Mouse (Mus musculus) gastrocnemius, postnatal 14 days (tissue): ENCODE data around the gene Eno1. TPM values are rescaled to one million over a fixed set of nuclear protein-coding genes. Genes with fewer than 3 reads are reported as not detected.

ENCODE experiments used
- DNase-seq: peaks from one replicate; pipeline ENCODE4 v3.0.0; 2021; ENCODE audit warnings: mixed read lengths
- intact Hi-C: fragments of 180-260 bp; cut with DNase I; formaldehyde crosslinking; loops from one replicate; pipeline ENCODE4 v1.15.1; 2025; ENCODE audit warnings: low total_unique reads
- total RNA-seq, 2 experiments: library from RNA; stranded (reverse); gene quantifications; 2 replicates each; pipeline ENCODE4 v1.2.3; 2021

Eno1 gene
- total RNA-seq, 2 experiments from 2014 or later, result 371 to 430 TPM

GRCm38 (mm10) chr4:150241708-150242107 lies 5.2 kb downstream of the Eno1 start:
- intact Hi-C loops, result no loop called here

GRCm38 (mm10) chr4:150242745-150243144 lies 6.2 kb downstream of the Eno1 start:
- DNase-seq, result no peak
- intact Hi-C loops, result no loop called here

More at GRCm38 (mm10) chr4:150241708-150242107, 5.2 kb downstream of the Eno1 start:
- DNase-seq, result no peak

GRCm38 (mm10) chr4:150245876-150246275 lies 9.4 kb downstream of the Eno1 start:
- peak; percentile 66 for DNase-seq
- intact Hi-C loops, result loop anchor here (5.0 kb wide), 1 partner anchor 74 kb away; no protein-coding TSS in a partner anchor

- peak; percentile 60 for DNase-seq
- intact Hi-C loops, result loop anchor here (5.0 kb wide), 1 partner anchor 76 kb away; no protein-coding TSS in a partner anchor
Measured at GRCm38 (mm10) chr4:150248009-150248408, 11.5 kb downstream of the Eno1 start.

- intact Hi-C loops, result loop anchor here (5.0 kb wide), 1 partner anchor 77 kb away; no protein-coding TSS in a partner anchor
- no peak for DNase-seq
Measured at GRCm38 (mm10) chr4:150248917-150249316, 12.4 kb downstream of the Eno1 start.

- intact Hi-C loops, result loop anchor here (5.0 kb wide), 1 partner anchor 78 kb away; no protein-coding TSS in a partner anchor
- DNase-seq, result no peak
Measured at GRCm38 (mm10) chr4:150249731-150250270, 13.3 kb downstream of the Eno1 start.

- intact Hi-C loops, result no loop called here
- DNase-seq, result no peak
Measured at GRCm38 (mm10) chr4:150250549-150251422, 14.3 kb downstream of the Eno1 start.

GRCm38 (mm10) chr4:150254416-150254815 lies 17.9 kb downstream of the Eno1 start:
- no peak for DNase-seq
- intact Hi-C loops, result no loop called here

GRCm38 (mm10) chr4:150255181-150255580 lies 18.7 kb downstream of the Eno1 start:
- no peak for DNase-seq
- intact Hi-C loops, result loop anchor here (5.0 kb wide), 1 partner anchor 207 kb away; no protein-coding TSS in a partner anchor

GRCm38 (mm10) chr4:150257252-150258204 lies 21.0 kb downstream of the Eno1 start:
- intact Hi-C loops, result loop anchor here (5.0 kb wide), 1 partner anchor 205 kb away; no protein-coding TSS in a partner anchor

GRCm38 (mm10) chr4:150258388-150258787 lies 21.9 kb downstream of the Eno1 start:
- no peak for DNase-seq
- intact Hi-C loops, result loop anchor here (5.0 kb wide), 1 partner anchor 204 kb away; no protein-coding TSS in a partner anchor

More at GRCm38 (mm10) chr4:150257252-150258204, 21.0 kb downstream of the Eno1 start:
- DNase-seq, result peak; percentile 93

GRCm38 (mm10) chr4:150259577-150259976 lies 23.1 kb downstream of the Eno1 start:
- no peak for DNase-seq
- intact Hi-C loops, result loop anchor here (5.0 kb wide), 1 partner anchor 203 kb away; no protein-coding TSS in a partner anchor

- DNase-seq, result no peak
- intact Hi-C loops, result no loop called here
Measured at GRCm38 (mm10) chr4:150260111-150260510, 23.6 kb downstream of the Eno1 start.

- DNase-seq, result no peak
- intact Hi-C loops, result no loop called here
Measured at GRCm38 (mm10) chr4:150260745-150261144, 24.2 kb downstream of the Eno1 start.

GRCm38 (mm10) chr4:150262301-150262700 lies 25.8 kb downstream of the Eno1 start:
- no peak for DNase-seq
- intact Hi-C loops, result no loop called here

GRCm38 (mm10) chr4:150264903-150265302 lies 28.4 kb downstream of the Eno1 start:
- no peak for DNase-seq
- intact Hi-C loops, result no loop called here

- intact Hi-C loops, result no loop called here
- no peak for DNase-seq
Measured at GRCm38 (mm10) chr4:150265471-150265870, 28.9 kb downstream of the Eno1 start.

- DNase-seq, result no peak
- intact Hi-C loops, result no loop called here
Measured at GRCm38 (mm10) chr4:150266655-150267223, 30.2 kb downstream of the Eno1 start.
